Mouse (Mus musculus) cerebellum, postnatal 25 days (tissue): Measurements from ENCODE around the gene Olfr548-ps1.
"Not testable (repeated sequence)": the region's sequence is repeated elsewhere in the genome, so short reads cannot be mapped to it uniquely, and the experiment has no call there.

ENCODE experiments used
- DNase-seq, 2 experiments: peaks; one replicate each; pipeline ENCODE4 v3.0.0; 2021; ENCODE audit warnings: mixed read lengths in 2 of 2

Olfr548-ps1 gene

GRCm38 (mm10) chr7:102540596-102540995 lies at the start of gene Olfr548-ps1:
Olfr548-ps1 (plus strand) TSS chr7:102540896.
- DNase-seq = no peak

- not testable (repeated sequence) for DNase-seq
Observed at GRCm38 (mm10) chr7:102494416-102494815, 46.3 kb upstream of the Olfr548-ps1 start.

GRCm38 (mm10) chr7:102499473-102499872 lies 41.2 kb upstream of the Olfr548-ps1 start, which contains the start of gene Olfr545:
Olfr545 (minus strand) TSS chr7:102499573.
- no peak for DNase-seq

DNA sequence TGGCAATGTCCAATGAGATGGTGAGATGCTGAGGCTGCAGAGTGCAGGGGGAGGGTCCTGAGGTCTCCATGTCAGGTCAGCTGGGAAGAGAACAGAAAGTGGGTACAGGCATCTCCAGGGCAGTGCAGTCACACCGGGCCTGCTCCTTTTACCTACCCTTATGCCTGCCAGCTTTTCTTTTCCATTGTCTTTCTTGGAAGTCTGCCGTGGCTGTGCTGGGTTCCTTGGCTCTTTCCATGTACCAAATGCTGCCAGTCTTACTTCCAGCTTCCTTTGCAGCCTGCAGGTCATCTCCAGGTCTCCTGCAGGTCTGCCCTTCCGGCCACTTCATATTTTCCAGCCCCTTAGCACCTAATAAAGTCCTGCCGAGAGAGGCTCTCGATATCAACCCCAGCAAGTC lies 38.7 kb upstream of the Olfr548-ps1 start:
- DNase-seq = peak; percentile 43 to 61

- peak; percentile 80 to 87 for DNase-seq
Observed at GRCm38 (mm10) chr7:102506848-102507247, 33.8 kb upstream of the Olfr548-ps1 start.

DNA sequence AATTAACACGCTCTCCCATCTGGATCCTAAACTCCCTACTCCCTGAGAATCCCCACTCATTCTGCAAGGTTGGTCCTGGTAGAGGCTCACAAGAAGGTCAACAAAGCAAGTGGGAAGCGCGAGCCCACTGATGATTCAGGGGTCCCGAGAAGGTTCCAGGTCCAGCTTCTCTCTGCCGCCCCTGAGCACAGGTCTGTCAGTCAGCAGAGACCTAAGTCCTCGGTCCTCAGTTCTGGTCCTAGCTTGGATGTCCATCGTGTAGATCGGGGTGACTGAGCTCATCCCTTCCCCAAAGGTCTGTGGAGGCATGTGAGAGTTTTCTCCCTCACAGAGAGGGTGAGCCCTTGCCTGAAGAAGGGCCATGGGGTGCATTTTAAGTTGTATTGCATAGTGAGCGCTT lies 32.6 kb upstream of the Olfr548-ps1 start:
- no peak for DNase-seq

GRCm38 (mm10) chr7:102508666-102509065 lies 32.0 kb upstream of the Olfr548-ps1 start:
- no peak for DNase-seq

- no peak for DNase-seq
Observed at GRCm38 (mm10) chr7:102509726-102510125, 31.0 kb upstream of the Olfr548-ps1 start.

DNA sequence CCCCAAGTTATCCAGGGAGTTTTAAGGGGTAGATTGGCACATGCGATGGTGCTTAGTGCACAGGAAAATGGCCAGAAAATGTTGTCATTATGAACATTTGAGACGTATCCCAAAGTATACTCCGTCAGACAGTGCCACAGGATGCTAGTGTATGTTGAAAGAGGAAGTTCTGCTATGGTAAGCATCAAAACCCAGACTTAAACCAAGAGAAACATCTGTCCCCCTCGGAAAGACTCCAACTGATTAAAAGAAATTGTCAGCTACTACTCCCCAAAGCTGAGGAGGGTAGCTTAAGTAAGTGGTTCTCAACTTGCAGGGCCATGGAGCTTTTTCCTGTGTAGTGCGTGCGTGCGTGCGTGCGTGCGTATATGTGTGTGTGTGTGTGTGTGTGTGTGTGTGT lies 28.8 kb upstream of the Olfr548-ps1 start:
- no peak for DNase-seq

- DNase-seq = peak; percentile 92 to 96
Observed at GRCm38 (mm10) chr7:102512814-102513435, 27.8 kb upstream of the Olfr548-ps1 start.

DNA sequence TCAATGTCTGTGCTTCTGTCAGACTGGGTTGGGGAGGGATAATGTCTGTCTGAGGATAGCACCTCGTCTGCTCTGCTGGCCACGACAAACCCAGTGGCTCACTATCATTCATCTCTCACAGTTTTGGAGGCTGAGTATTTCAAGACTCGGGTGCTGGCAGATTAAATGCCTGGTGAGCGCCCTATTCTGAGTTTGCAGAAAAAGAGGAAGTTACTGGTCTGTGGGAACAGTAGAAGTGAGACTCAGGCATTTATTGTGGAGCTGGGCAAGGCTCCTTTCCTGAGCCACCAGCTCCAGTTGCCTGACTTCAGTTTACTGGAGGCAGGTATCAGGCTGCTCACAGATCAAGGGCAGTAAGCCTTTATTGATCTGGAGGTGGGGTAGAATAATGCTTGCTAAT lies 26.6 kb upstream of the Olfr548-ps1 start:
- no peak for DNase-seq

DNA sequence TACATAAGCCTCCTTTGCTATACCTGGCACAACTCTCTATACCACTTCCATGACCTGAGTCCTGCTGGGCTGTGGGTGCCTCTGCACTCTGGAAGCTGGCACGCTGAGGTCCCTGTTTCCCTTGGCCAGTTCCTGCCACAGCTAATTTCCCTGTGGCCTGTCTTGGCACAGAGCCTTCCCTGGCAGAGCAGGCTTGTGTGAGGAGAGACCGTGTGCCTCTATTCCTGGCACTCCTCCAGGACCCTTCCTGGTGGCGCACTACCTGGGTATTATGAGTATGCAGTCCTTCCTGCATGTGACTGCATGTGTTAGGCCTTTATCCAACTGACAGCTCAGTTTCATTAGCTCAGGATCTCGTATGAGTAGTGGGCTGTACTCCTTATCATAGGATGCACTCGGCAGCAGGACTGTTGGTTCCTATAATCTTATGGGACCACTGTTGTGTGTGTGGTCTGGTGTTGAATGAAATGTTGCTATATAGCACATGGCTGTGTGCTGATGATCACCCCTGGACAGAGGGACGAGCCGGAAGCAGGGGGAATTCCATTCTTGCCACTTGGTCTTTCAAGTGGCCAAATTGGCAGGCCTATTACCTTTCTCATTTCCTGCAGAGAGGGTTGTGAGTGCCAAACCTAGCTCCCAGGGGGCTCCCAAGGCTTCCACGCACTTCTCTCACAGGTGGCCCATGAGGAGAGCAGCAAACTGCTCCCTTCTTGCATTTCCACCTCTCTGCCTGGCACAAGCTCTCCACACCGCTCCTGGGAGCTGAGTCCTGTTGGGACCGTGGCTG lies 24.2 kb upstream of the Olfr548-ps1 start:
- peak; percentile 64 to 74 for DNase-seq

DNA sequence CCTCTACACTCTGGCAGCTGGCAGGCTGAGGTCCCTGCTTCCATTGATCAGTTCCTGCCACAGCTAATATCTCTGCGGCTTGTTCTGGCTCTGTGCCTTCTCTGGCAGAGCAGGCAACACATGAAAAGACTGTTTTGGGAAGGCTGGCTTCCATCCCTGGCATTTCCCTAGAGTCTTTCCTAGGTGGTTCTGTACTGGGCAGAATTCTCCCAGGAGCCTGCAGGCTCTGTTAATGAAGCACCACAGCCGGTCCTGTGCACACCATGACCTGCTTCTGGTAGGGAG lies 23.7 kb upstream of the Olfr548-ps1 start:
- peak; percentile 22 to 38 for DNase-seq

DNA sequence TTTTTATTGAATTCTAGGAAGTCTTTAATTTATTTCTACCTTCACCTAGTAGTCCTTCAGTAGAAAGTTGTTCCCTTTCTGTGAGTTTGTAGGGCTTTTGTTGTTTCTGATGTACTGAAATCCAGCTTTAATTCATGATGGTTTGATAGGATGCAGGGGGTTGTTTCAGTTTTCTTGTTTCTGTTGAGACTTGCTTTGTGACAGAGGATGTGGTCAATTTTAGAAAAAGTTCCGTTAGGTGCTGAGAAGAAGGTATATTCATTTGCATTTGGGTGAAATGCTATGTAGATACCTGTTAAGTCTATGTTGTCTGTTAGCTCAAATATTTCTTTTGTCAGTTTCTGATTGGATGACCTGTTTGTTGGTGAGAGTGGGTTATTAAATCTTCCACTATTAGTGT lies 11.6 kb upstream of the Olfr548-ps1 start:
- DNase-seq = no peak

- no peak for DNase-seq
Observed at GRCm38 (mm10) chr7:102534449-102534848, 6.2 kb upstream of the Olfr548-ps1 start, which contains the start of gene Olfr547. Olfr547 (plus strand) TSS chr7:102534749.

GRCm38 (mm10) chr7:102541251-102541650 lies 555 bp downstream of the Olfr548-ps1 start:
- no peak for DNase-seq

- no peak for DNase-seq
Observed at GRCm38 (mm10) chr7:102549570-102549969, 8.9 kb downstream of the Olfr548-ps1 start, which contains the start of gene Olfr549. Olfr549 (plus strand) TSS chr7:102549870.

- DNase-seq = no peak
Observed at GRCm38 (mm10) chr7:102553279-102553678, 12.6 kb downstream of the Olfr548-ps1 start.

- peak; percentile 37 to 71 for DNase-seq
Observed at GRCm38 (mm10) chr7:102564999-102565997, 24.6 kb downstream of the Olfr548-ps1 start, which contains the start of gene Trim21. Trim21 (minus strand) TSS chr7:102565486.

DNA sequence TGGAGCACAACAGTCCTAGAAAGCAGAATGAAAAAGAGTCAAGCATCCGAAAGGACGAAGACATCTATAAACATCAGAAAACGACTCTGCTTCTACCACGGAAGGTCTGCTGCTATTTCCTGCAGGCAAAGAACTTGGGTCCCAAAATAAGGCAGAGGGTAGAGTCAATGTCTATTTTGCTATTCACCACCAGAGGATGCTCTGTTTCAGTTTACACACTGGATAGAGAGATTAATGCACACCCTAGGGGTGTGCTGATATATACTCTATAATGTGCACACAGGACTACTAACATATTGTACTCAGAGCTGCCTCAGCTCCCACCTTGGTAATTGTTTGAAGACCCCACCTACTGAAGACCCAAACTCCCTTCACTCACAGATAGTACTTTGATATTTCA lies 25.5 kb downstream of the Olfr548-ps1 start:
- DNase-seq = no peak

- no peak for DNase-seq
Observed at GRCm38 (mm10) chr7:102571142-102571541, 30.4 kb downstream of the Olfr548-ps1 start, which contains the start of gene Olfr550. Olfr550 (plus strand) TSS chr7:102571442.

DNA sequence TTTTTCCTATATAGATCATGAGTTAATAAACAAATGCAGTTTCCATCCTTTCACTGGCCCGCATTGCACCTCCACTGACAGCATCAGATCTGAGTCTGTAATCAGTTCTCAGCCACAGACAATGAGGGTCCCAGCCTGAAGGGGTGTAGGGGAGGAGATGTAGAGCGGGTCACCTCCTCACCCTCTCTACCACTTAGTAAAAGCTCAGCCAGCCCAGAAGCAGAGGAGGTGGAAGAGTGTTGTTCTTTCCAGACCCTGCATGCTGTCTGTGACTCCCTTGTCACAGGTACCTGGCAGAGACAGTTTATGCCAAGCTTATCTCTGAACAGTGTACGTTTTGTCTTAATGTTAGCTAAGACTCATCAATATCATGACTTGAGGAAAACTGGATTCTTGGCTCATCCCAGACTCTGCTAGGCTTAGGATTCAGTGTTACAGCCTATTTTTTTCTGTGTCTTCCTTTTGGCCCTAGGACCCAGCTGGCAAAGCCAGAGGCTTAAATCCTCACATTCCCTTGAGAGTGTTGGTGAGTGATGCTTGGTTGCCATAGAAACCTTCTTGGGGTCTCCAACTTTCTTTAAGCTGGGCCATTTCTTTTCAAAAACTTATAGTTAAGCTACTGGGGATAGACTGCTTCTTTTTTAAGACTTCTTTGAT lies 32.6 kb downstream of the Olfr548-ps1 start:
- DNase-seq = no peak
